Mouse (Mus musculus): ENCODE measurements around the gene Spaca6.
"Not testable (repeated sequence)": the region's sequence is repeated elsewhere in the genome, so short reads cannot be mapped to it uniquely, and the experiment has no call there.

Spaca6 gene

GRCm38 (mm10) chr17:17844606-17845005 is 17.6 kb downstream of the Spaca6 start:
- DNase-seq (ENCODE audit: low spot score): not testable (repeated sequence)

- DNase-seq (ENCODE audit: low spot score): no peak
These were observed 18.4 kb downstream of the Spaca6 start for GRCm38 (mm10) chr17:17845187-17846027.

- DNase-seq (ENCODE audit: low spot score): no peak
These were observed 22.0 kb downstream of the Spaca6 start for GRCm38 (mm10) chr17:17848988-17849387.

GRCm38 (mm10) chr17:17849906-17850712 is 23.2 kb downstream of the Spaca6 start:
- DNase-seq (ENCODE audit: low spot score): no peak

- no peak for DNase-seq (ENCODE audit: low spot score)
These were observed 28.3 kb downstream of the Spaca6 start, which contains the start of gene Has1 for GRCm38 (mm10) chr17:17855064-17855838. Has1 (minus strand) TSS chr17:17855205.

- DNase-seq (ENCODE audit: low spot score): no peak
These were observed 29.7 kb downstream of the Spaca6 start for GRCm38 (mm10) chr17:17856612-17857011.

- DNase-seq (ENCODE audit: low spot score): no peak
These were observed 30.5 kb downstream of the Spaca6 start for GRCm38 (mm10) chr17:17857446-17857845.

GRCm38 (mm10) chr17:17860110-17860509 is 33.2 kb downstream of the Spaca6 start:
- no peak for DNase-seq (ENCODE audit: low spot score)

GRCm38 (mm10) chr17:17862360-17862759 is 35.4 kb downstream of the Spaca6 start:
- no peak for DNase-seq (ENCODE audit: low spot score)

GRCm38 (mm10) chr17:17865168-17865567 is 38.2 kb downstream of the Spaca6 start:
- DNase-seq (ENCODE audit: low spot score): no peak

GRCm38 (mm10) chr17:17866801-17867469 is 40.0 kb downstream of the Spaca6 start:
- no peak for DNase-seq (ENCODE audit: low spot score)

GRCm38 (mm10) chr17:17870892-17871550 is 44.1 kb downstream of the Spaca6 start:
- DNase-seq (ENCODE audit: low spot score): no peak

- no peak for DNase-seq (ENCODE audit: low spot score)
These were observed 44.7 kb downstream of the Spaca6 start for GRCm38 (mm10) chr17:17871697-17872096.

- no peak for DNase-seq (ENCODE audit: low spot score)
These were observed 52.4 kb downstream of the Spaca6 start for GRCm38 (mm10) chr17:17879347-17879746.

- no peak for DNase-seq (ENCODE audit: low spot score)
These were observed 55.7 kb downstream of the Spaca6 start for GRCm38 (mm10) chr17:17882672-17883071.

GRCm38 (mm10) chr17:17883840-17884239 is 56.9 kb downstream of the Spaca6 start, which contains the start of gene Fpr1:
Fpr1 (minus strand) TSS chr17:17883940.
- no peak for DNase-seq (ENCODE audit: low spot score)

GRCm38 (mm10) chr17:17887774-17888248 is 60.9 kb downstream of the Spaca6 start, which contains the start of the genes Fpr2 and Fpr3:
Fpr2 (plus strand) TSS chr17:17887824.
Fpr3 (plus strand) TSS chr17:17887852.
- DNase-seq (ENCODE audit: low spot score): no peak

- DNase-seq (ENCODE audit: low spot score): no peak
These were observed 62.9 kb downstream of the Spaca6 start for GRCm38 (mm10) chr17:17889732-17890425.
